Mouse (Mus musculus) CD8-positive naive resting alpha-beta T cell, adult 2 months (primary cell): ENCODE data around the gene Dhx57.

Experiments
- DNase-seq, 2 experiments: peaks; one replicate each; pipeline ENCODE4 v3.0.0; 2022; ENCODE audit warnings: low read depth in 2 of 2, low spot score in 2 of 2

Dhx57 gene

DNA sequence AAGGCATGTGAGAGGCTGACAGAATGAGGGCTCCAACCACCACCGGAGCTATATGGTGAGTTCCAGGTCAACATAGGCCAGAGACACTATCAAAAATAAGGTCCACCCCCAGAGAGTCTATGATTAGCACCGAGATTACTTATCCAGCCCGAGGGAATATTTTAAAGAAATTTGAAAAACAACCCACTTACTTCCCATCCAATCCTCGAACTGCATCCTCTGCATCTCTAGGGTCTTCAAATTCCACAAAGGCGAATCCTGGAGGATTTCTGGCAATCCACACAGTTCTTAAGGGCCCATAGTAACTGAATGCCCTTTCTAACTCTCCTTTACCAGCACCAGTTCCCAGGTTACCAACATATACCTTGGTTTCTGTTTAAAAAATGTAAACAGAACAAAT lies 84.6 kb downstream of the Dhx57 start:
- DNase-seq = no peak

DNA sequence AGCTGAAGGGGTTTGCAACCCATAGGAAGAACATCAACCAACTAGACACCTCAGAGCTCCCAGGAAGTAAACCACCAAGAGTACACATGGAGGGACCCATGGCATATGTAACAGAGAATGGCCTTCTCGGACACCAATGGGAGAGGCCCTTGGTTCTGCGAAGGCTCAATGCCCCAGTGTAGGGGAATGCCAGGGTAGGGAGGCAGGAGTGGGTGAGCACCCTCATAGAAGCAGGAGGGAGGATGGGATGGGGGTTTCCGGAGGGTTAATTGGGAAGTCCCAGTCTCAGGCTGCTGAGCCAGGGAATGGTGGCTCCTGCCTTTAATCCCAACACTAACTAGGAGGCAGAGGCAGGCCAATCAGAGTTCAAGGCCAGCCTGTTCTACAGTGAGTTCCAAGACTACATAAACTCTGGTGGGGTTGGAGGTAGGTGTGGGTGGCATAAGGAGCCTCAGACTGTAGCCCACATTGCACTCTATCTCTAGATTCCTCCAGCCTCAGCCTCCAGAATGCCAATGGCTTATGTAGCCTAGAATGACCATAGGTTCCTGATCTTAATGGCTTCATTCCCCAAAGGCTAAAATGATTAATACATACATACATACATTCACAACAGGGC lies 91.0 kb downstream of the Dhx57 start:
- no peak for DNase-seq

DNA sequence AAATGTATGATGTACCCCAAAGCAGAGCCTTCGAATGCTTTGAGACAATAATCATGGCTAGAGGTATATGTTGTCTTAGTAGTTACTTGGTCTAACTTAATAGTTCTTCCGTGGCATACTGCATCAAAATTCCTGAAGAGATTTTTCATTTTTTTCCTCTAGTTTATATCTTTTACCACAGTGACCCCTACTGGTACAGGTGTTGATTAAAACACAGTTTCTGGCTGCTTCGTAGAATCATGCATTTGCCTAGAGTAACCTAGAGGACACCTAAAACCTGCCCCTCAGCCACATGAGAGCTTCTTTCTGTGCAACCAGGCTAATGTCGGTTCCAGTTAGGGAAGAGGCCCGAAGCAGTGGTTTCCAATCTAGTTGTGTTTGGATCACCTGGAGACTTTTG lies 97.2 kb downstream of the Dhx57 start:
- no peak for DNase-seq
